Mouse (Mus musculus): Measurements from ENCODE around the gene Cd300ld3. TPM values are rescaled to one million over a fixed set of nuclear protein-coding genes. Genes with fewer than 3 reads are reported as not detected.

Cd300ld3 gene
- total RNA-seq (2012; rRNA removed): not detected in 2 replicates

DNA sequence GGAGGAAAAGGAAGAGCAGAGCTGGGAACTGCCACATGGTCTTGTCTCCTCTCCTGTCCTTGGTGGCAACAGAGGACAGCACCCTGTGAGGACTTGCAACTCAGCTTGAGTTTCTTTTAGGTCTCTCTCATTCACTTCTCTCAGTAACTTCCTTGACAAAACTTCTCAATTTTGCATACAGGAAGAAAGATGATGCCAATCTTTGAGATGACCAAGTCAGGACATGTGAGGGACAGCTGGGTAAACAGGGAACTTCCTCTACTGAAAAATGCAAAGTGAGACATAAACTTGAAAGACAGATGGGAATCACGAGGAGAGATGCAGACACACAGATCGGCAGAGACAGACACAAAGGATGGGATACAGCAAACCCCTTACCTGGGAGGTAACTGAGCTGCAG lies at the start of gene Cd300ld3:
Gene Cd300ld3 (minus strand): TSS at position 151 of the 400 bp plus-strand sequence.
- Histone ChIP-seq H3K9ac (ENCODE audit: insufficient read depth, low read depth, low read length, poor library complexity, severe bottlenecking) (no peak within 1 kb of the TSS), H3K4me3 (ENCODE audit: insufficient read depth in 1 of 2, low read depth in 1 of 2, low read length in 2 of 2, poor library complexity in 1 of 2, severe bottlenecking in 1 of 2) (no peak within 1 kb of the TSS), H3K9me3 (ENCODE audit: control insufficient read depth, insufficient read depth, low read depth, low read length) (no peaks in the 10 kb centered on the region), H3K4me1 (ENCODE audit: control insufficient read depth in 2 of 2, insufficient read depth in 2 of 2, low read length in 2 of 2, poor library complexity in 1 of 2) (peaks cover 0 to 3% of the 10 kb centered on the region in 2 experiments; a peak in 1 of 4 replicates), H3K36me3 (ENCODE audit: control insufficient read depth, insufficient read depth, low read length, poor library complexity, severe bottlenecking) (no peaks in the 10 kb centered on the region), H3K27ac (ENCODE audit: insufficient read depth, low read depth, low read length, poor library complexity, severe bottlenecking) (no peak within 1 kb of the TSS)
- DNase-seq (ENCODE audit: low read depth, low spot score): no peak
- in situ Hi-C loops (cut with MboI; ENCODE audit: low sequenced_read_pairs in 2 of 2, unreplicated experiment in 2 of 2): no loop called here
- TF ChIP-seq MAFK (IDR thresholded peaks at IDR 0.05; ENCODE audit: insufficient read depth, low read depth, low read length) (no peak), ZNF384 (IDR thresholded peaks at IDR 0.05; ENCODE audit: low read depth, low read length) (no peak), HCFC1 (IDR thresholded peaks at IDR 0.05; ENCODE audit: borderline replicate concordance, insufficient read depth, low read length) (no peak), CHD2 (IDR thresholded peaks at IDR 0.05; ENCODE audit: low read depth, low read length) (no peak), ZC3H11A (IDR thresholded peaks at IDR 0.05; ENCODE audit: borderline replicate concordance, low read depth, low read length) (no peak)

DNA sequence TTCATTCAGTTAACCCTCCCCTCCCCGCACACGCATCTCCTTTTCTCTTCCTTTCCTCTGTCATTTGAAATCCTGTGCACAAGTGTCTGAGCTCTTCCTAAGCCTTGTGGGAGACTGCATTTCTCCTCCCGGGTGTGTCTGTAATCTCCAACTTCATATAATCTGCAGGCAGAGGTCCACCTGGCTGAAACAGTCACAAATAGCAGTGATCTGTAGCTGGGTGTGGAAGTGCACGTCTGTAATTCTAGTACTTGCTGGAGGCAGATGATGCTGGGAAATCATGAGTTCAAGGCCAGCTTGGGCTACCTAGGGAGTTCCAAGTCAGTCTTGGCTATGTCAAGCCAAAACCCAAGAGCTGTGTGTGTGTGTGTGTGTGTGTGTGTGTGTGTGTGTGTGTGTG lies 43.9 kb upstream of the Cd300ld3 start:
- Histone ChIP-seq H3K4me1 (ENCODE audit: control insufficient read depth in 2 of 2, insufficient read depth in 2 of 2, low read length in 2 of 2, poor library complexity in 1 of 2) (peaks cover 2 to 7% of the 10 kb centered on the region in 2 experiments; a peak in 3 of 4 replicates), H3K36me3 (ENCODE audit: control insufficient read depth, insufficient read depth, low read length, poor library complexity, severe bottlenecking) (no peaks in the 10 kb centered on the region), H3K9me3 (ENCODE audit: control insufficient read depth, insufficient read depth, low read depth, low read length) (0 out of 2 replicates have a peak, but pooled peaks cover 3% of the 10 kb centered on the region), H3K4me3 (ENCODE audit: insufficient read depth in 1 of 2, low read depth in 1 of 2, low read length in 2 of 2, poor library complexity in 1 of 2, severe bottlenecking in 1 of 2) (no peak overlapping the region; a peak in 1 of 4 replicates), H3K27ac (ENCODE audit: insufficient read depth, low read depth, low read length, poor library complexity, severe bottlenecking) (no peak overlapping the region), H3K9ac (ENCODE audit: insufficient read depth, low read depth, low read length, poor library complexity, severe bottlenecking) (no peak overlapping the region)
- no peak for DNase-seq (ENCODE audit: low read depth, low spot score)
- in situ Hi-C loops (cut with MboI; ENCODE audit: low sequenced_read_pairs in 2 of 2, unreplicated experiment in 2 of 2): loop anchor here in 1 of 2 experiments (5.0 kb wide), 1 partner anchor 60 kb away; no protein-coding TSS in a partner anchor
- no peak for TF ChIP-seq HCFC1 (IDR thresholded peaks at IDR 0.05; ENCODE audit: borderline replicate concordance, insufficient read depth, low read length)
- no peak for TF ChIP-seq ZC3H11A (IDR thresholded peaks at IDR 0.05; ENCODE audit: borderline replicate concordance, low read depth, low read length)
- no peak for TF ChIP-seq ZNF384 (IDR thresholded peaks at IDR 0.05; ENCODE audit: low read depth, low read length)
- TF ChIP-seq CHD2 (IDR thresholded peaks at IDR 0.05; ENCODE audit: low read depth, low read length): no peak
- no peak for TF ChIP-seq MAFK (IDR thresholded peaks at IDR 0.05; ENCODE audit: insufficient read depth, low read depth, low read length)

GRCm38 (mm10) chr11:115091362-115091901 lies 43.2 kb upstream of the Cd300ld3 start, which contains the start of gene Rab37:
Gene Rab37, plus strand, starts transcription at chr11:115091431.
- Histone ChIP-seq H3K4me3 (ENCODE audit: insufficient read depth in 1 of 2, low read depth in 1 of 2, low read length in 2 of 2, poor library complexity in 1 of 2, severe bottlenecking in 1 of 2) (peak within 1 kb of the TSS; percentile 6 to 44), H3K9ac (ENCODE audit: insufficient read depth, low read depth, low read length, poor library complexity, severe bottlenecking) (no peak within 1 kb of the TSS), H3K9me3 (ENCODE audit: control insufficient read depth, insufficient read depth, low read depth, low read length) (0 out of 2 replicates have a peak, but pooled peaks cover 3% of the 10 kb centered on the region), H3K27ac (ENCODE audit: insufficient read depth, low read depth, low read length, poor library complexity, severe bottlenecking) (no peak within 1 kb of the TSS), H3K4me1 (ENCODE audit: control insufficient read depth in 2 of 2, insufficient read depth in 2 of 2, low read length in 2 of 2, poor library complexity in 1 of 2) (peaks cover 2% of the 10 kb centered on the region in 2 experiments; a peak in 2 of 4 replicates), H3K36me3 (ENCODE audit: control insufficient read depth, insufficient read depth, low read length, poor library complexity, severe bottlenecking) (no peaks in the 10 kb centered on the region)
- DNase-seq (ENCODE audit: low read depth, low spot score): no peak
- TF ChIP-seq MAFK (IDR thresholded peaks at IDR 0.05; ENCODE audit: insufficient read depth, low read depth, low read length): no peak
- no peak for TF ChIP-seq ZC3H11A (IDR thresholded peaks at IDR 0.05; ENCODE audit: borderline replicate concordance, low read depth, low read length)
- TF ChIP-seq ZNF384 (IDR thresholded peaks at IDR 0.05; ENCODE audit: low read depth, low read length): no peak
- no peak for TF ChIP-seq HCFC1 (IDR thresholded peaks at IDR 0.05; ENCODE audit: borderline replicate concordance, insufficient read depth, low read length)
- no peak for TF ChIP-seq CHD2 (IDR thresholded peaks at IDR 0.05; ENCODE audit: low read depth, low read length)
- in situ Hi-C loops (cut with MboI; ENCODE audit: low sequenced_read_pairs in 2 of 2, unreplicated experiment in 2 of 2): loop anchor here in 1 of 2 experiments (5.0 kb wide), 1 partner anchor 61 kb away; no protein-coding TSS in a partner anchor

- in situ Hi-C loops (cut with MboI; ENCODE audit: low sequenced_read_pairs in 2 of 2, unreplicated experiment in 2 of 2): loop anchor here in 1 of 2 experiments (5.0 kb wide), 1 partner anchor 62 kb away; no protein-coding TSS in a partner anchor
- TF ChIP-seq ZC3H11A (IDR thresholded peaks at IDR 0.05; ENCODE audit: borderline replicate concordance, low read depth, low read length) (peak; percentile 59; the same call in 1 of the 2 replicates), CHD2 (IDR thresholded peaks at IDR 0.05; ENCODE audit: low read depth, low read length) (no peak)
- Histone ChIP-seq H3K9me3 (ENCODE audit: control insufficient read depth, insufficient read depth, low read depth, low read length) (0 out of 2 replicates have a peak, but pooled peaks cover 3% of the 10 kb centered on the region), H3K4me1 (ENCODE audit: control insufficient read depth in 2 of 2, insufficient read depth in 2 of 2, low read length in 2 of 2, poor library complexity in 1 of 2) (peaks cover 0 to 4% of the 10 kb centered on the region in 2 experiments; a peak in 2 of 4 replicates), H3K36me3 (ENCODE audit: control insufficient read depth, insufficient read depth, low read length, poor library complexity, severe bottlenecking) (no peaks in the 10 kb centered on the region), H3K9ac (ENCODE audit: insufficient read depth, low read depth, low read length, poor library complexity, severe bottlenecking) (no peak overlapping the region), H3K4me3 (ENCODE audit: insufficient read depth in 1 of 2, low read depth in 1 of 2, low read length in 2 of 2, poor library complexity in 1 of 2, severe bottlenecking in 1 of 2) (no peak overlapping the region), H3K27ac (ENCODE audit: insufficient read depth, low read depth, low read length, poor library complexity, severe bottlenecking) (no peak overlapping the region)
- DNase-seq (ENCODE audit: low read depth, low spot score): no peak
Observed at GRCm38 (mm10) chr11:115089853-115090252, 41.6 kb upstream of the Cd300ld3 start.

All from ES-E14 (cell line).